Mouse (Mus musculus) spleen, adult 2 months (tissue): ENCODE data around the gene Skor1.

Experiments used
- CTCF ChIP-seq: fragments of 200-500 bp; IDR thresholded peaks from 2 replicates; pipeline ENCODE4 v1.5.1; 2011; ENCODE audit warnings: mild to moderate bottlenecking, inconsistent platforms; ENCODE audit not compliant: insufficient read depth, insufficient read length, insufficient replicate concordance; ENCODE audit errors: extremely low read depth
- POLR2A ChIP-seq: fragments of 200-500 bp; IDR thresholded peaks from 2 replicates; pipeline ENCODE4 v1.6.1; 2011; ENCODE audit warnings: low read depth, low read length, inconsistent platforms

DNA sequence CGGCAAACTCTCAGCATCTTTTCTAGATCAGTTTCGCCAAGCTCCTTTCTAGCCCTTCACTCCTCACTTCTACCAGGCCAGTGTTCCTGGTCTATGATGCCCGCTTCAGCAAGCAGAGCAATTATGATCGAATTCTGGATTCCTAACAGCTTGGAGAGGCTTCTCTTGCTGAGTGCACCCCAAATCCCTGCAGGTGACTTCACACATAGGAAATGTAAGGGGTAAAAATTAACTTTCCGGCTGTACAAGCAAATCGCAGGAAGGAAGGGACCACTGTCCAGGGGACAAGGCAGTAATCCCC, 11.2 kb downstream of the Skor1 start:
- TF ChIP-seq POLR2A: no peak
- no peak for TF ChIP-seq CTCF
